Mouse (Mus musculus) thymus, adult 2 months (tissue): ENCODE measurements around the gene C1qc.

ENCODE experiments used
- CTCF ChIP-seq: fragments of 200-500 bp; IDR thresholded peaks from 2 replicates; pipeline ENCODE4 v1.5.1; 2012; ENCODE audit warnings: mild to moderate bottlenecking, control low read depth, low read length, moderate library complexity, borderline replicate concordance; ENCODE audit not compliant: control insufficient read depth, poor library complexity, insufficient read depth; ENCODE audit errors: extremely low read depth
- POLR2A ChIP-seq: fragments of 200-500 bp; IDR thresholded peaks from 2 replicates; pipeline ENCODE4 v1.6.1; 2012; ENCODE audit warnings: mild to moderate bottlenecking, low read length, control low read depth, moderate library complexity; ENCODE audit not compliant: control insufficient read depth, poor library complexity, insufficient read depth; ENCODE audit errors: extremely low read depth

- TF ChIP-seq CTCF (no peak), POLR2A (no peak)
These were observed 42.1 kb upstream of the C1qc start for GRCm38 (mm10) chr4:136934746-136935613.
